Mouse (Mus musculus): Measurements from ENCODE around the gene 1110051M20Rik.

DNA sequence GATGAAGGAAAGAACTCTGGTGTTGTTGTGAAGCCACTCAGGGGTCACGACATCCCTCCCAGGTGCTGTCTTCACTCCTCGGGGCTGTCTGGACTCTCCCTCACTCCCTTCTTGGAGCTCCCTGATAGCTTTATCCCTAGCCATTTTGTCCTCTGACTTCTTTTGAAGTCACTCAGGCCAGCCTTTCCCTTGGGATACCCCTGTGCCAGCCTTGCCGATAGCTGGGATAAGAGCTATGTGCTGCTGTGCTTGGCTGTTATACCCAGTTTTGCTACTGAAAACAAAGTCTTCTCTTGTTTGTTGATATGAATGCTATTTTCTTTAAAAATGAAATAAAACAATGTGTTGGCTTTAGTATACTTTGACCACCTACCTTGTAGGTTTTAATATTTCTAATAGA lies 90.7 kb downstream of the 1110051M20Rik start:
- TF ChIP-seq EP300 (IDR thresholded peaks at IDR 0.05; ENCODE audit: low read depth) = no peak
- no peak for TF ChIP-seq CTCF (IDR thresholded peaks at IDR 0.05; ENCODE audit: low read depth)

Data from liver, embryonic 14.5 days (tissue).